Mouse (Mus musculus) heart, adult 2 months (tissue): ENCODE data around the gene Art3.

Experiments used
- CTCF ChIP-seq: fragments of 200-600 bp; IDR thresholded peaks from 2 replicates; pipeline ENCODE4 v1.8.1; 2022; ENCODE audit warnings: antibody characterized with exemption, mild to moderate bottlenecking, moderate library complexity
- EP300 ChIP-seq: fragments of 200-500 bp; IDR thresholded peaks from 2 replicates; pipeline ENCODE4 v1.6.1; 2011; ENCODE audit warnings: low read depth, low read length, control low read depth; ENCODE audit not compliant: insufficient read depth
- POLR2A ChIP-seq: fragments of 200-500 bp; IDR thresholded peaks from 2 replicates; pipeline ENCODE4 v1.6.1; 2011; ENCODE audit warnings: mild to moderate bottlenecking, low read depth, low read length, control low read depth; ENCODE audit not compliant: insufficient read depth

DNA sequence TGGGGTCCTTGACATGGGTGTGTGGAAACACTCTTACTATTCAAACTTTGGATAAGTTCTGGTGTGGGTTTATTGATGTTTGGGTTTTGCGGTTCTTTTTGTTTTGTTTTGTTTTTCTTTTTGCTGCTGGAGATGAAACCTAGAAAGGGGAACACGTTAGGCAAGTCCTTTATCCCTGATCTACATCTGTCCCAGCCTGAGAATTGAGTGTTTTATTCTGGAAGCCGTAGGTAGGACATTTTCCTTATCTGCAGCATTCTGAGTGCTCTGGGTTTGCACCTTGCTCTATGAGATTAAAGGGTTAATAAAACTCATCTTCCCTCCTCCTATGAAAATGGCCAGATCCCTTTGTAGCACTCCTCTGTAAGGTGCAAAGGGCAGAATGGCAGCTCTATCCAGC, 64.1 kb downstream of the Art3 start:
- TF ChIP-seq CTCF = no peak
- TF ChIP-seq EP300 = no peak
- no peak for TF ChIP-seq POLR2A
